Mouse (Mus musculus) lung, postnatal 0 days (tissue): ENCODE data around the gene Hivep3.

Source experiments
- CTCF ChIP-seq: IDR thresholded peaks from 2 replicates; pipeline ENCODE4 v1.5.1; 2016; ENCODE audit warnings: antibody characterized with exemption, mild to moderate bottlenecking
- EP300 ChIP-seq: IDR thresholded peaks from 2 replicates; pipeline ENCODE4 v1.6.1; 2016; ENCODE audit warnings: antibody characterized with exemption, mild to moderate bottlenecking, control low read depth

DNA sequence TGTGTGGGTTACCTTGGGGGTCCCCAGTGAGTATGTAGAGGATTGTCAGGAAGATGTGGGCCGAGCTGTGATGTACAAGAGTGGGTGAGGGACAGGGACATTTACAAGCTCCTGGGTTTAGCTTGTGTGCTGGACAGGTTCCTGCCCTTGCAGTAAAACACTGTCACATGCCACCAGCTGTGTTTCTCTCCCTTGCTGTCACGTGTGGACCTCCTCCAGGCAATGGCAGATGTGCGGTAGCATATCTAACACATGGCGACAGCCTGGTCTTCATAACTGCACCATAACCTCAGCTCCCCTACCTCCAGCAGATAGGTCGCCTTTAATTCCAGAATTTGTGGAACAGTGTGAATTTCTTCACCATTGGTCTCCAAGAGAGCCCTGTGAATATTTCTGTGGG, 161.9 kb downstream of the Hivep3 start:
- TF ChIP-seq CTCF (no peak), EP300 (no peak)
